Mouse (Mus musculus) frontal cortex, adult (tissue): ENCODE results near the gene Lipe.

Experiments
- ATAC-seq: cut with Nextera tagmentation; 2 replicates; pipeline ENCODE4 v1.9.2; 2017; ENCODE audit warnings: mild to moderate bottlenecking, moderate library complexity, mixed read lengths; ENCODE audit not compliant: low TSS enrichment

Gene Lipe

DNA sequence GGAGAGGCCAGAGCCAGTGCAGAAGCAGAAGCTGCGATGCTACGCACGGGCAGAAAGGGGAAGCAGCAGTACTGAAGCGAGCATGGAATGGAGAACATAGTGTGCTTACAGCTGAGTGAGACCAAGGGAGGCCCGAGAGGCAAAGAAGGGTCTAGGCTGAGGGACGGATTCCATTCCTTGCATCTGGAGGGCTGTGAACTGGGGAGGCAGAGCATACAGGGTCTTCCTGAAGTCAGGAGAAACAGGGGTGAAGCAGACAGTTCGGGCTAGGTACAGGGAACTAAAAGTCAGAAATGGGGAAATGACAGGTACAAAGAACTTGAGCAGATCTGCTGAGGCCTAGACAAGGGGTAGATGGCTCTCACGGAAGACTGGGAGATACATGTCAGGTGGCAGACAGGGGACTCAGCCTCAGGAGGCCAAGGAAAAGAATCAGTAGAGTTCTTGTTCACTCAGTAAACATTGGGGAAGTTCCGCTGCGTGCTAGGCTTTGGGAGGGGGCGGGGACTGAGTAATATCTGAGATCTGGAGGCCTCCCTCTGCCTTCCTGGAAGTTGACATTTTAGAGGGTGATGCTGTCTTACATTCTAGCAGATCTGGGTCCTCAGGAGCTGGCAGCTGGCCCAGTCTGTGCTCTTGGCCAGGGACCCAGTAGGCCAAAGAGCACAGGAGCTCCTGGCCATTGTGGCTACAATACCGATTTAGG lies 12.5 kb downstream of the Lipe start:
- ATAC-seq = no peak

DNA sequence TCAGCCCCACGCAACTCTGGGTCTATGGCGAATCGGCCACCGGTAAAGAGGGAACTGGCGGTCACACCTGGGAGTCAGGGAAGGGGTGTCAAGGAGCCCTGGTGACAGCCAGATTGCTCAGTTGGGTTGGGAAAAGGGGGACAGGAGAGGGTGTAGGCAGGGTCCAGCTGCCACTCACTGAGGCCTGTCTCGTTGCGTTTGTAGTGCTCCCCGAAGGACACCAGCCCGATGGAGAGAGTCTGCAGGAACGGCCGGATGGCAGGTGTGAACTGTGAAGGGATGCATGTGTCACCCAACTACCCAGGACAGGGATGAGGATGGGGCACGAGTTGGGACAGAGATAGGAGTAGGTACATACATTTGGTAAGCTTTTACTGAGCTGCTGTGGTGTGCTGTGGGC lies 13.3 kb downstream of the Lipe start:
- ATAC-seq = no peak

DNA sequence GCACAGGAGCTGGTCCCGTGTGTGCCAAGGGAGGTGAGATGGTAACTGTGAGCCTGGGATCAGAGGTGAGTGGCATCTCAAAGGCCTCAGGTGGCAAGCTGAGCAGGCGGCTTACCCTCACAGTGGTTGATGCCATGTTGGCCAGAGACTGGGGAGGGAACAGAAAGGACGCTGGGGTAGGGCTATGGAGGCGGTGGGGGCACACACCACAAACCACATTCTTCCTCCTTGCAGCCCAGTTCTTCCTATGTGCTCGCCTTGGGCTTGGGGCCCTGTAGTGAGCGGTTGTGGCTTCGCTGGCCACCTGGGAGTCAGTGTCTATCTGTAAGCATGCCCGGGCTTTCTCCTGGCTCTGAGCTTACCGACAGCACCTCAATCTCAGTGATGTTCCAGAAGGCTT lies 13.7 kb downstream of the Lipe start:
- no peak for ATAC-seq

DNA sequence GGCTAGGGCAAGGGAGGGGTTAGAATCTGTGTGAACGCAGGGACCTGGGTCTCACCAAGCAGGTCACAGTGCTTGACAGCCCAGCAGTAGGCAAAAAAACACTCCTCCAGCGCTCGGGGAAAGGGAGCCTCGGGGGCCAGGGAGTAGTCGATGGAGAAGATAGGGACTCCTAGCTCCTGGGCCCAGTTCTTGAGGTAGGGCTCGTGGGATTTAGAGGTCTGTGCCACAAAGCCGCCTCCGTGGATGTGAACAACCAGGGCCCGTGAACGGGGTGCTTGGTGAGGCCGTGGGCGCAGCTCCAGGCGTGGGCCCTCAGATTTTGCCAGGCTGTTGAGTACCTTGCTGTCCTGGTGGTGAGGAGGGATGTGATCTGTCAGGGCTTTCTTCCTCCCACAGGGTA lies 14.2 kb downstream of the Lipe start:
- no peak for ATAC-seq

DNA sequence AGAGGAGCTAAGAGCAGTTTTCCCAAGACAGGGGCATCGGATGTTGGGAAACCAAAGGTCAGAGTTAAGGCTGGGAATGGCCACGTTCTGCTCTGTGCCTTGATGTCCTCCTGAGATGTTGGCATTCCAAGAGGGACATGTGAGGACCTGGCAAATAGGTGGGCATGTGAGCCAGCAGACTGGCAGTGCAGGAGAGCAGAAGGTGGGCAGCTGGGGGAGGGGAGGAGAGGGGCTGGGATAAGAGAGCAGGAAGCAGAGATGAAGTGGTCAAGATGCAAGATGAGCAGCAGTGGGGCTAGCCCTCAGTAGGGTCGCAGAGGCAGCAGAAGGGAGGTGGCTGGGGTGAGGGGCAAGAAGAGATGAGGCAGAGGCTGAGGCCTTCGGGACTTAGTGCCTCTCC lies 14.6 kb downstream of the Lipe start:
- no peak for ATAC-seq

DNA sequence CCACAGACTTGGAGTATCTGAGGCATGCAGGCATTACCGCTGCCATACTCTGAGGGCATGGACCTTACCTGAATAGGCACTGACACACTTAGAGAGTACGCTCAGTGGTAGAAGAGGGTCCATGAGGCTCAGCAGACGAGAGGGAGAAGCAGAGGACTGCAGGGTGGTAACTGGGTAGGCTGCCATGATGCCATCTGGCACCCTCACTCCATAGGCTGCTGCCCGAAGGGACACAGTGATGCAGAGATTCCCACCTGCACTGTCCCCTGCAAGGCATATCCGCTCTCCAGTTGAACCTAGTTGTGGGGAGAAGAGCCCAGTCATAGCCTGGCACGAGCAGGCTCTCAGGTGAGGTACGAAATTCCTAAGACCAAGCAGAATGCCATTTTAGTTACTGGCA lies 15.1 kb downstream of the Lipe start:
- ATAC-seq = no peak

DNA sequence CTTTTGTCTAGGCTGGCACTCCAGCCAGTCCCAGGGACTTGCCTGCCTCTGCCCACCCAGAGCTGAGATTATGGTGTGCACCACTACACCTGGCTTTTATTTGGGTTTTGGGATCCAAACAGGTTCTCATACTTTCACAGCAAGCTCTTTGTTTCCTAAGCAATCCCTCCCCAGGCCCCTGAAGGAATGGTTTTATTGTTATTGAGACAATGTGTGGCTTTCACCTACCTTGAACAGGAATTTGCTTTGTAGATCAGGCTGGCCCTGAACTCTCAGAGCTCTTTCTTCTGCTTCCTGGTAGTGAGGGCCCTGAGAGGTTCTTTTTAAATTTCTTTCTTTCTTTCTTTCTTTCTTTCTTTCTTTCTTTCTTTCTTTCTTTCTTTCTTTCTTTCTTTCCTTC lies 16.0 kb downstream of the Lipe start:
- ATAC-seq = no peak

DNA sequence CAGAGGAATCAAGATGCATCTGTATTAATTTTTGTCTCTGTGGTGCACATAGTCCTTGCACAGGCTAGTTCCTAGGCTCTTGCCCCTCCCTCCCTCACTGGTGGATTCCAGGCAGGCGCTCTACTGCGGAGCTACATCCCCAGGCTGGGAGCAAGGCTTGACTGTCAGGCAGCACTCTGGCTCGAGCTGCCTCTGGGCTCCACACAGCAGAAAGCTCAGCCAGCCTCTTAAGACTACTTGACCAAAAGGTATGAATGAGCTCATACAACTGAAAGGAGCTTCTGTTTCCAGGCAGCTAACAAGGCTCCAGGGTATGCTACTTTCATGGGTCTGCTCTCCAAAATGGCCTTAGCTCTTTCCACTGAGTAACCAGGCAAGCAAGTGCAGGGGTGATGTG lies 17.2 kb downstream of the Lipe start:
- no peak for ATAC-seq

DNA sequence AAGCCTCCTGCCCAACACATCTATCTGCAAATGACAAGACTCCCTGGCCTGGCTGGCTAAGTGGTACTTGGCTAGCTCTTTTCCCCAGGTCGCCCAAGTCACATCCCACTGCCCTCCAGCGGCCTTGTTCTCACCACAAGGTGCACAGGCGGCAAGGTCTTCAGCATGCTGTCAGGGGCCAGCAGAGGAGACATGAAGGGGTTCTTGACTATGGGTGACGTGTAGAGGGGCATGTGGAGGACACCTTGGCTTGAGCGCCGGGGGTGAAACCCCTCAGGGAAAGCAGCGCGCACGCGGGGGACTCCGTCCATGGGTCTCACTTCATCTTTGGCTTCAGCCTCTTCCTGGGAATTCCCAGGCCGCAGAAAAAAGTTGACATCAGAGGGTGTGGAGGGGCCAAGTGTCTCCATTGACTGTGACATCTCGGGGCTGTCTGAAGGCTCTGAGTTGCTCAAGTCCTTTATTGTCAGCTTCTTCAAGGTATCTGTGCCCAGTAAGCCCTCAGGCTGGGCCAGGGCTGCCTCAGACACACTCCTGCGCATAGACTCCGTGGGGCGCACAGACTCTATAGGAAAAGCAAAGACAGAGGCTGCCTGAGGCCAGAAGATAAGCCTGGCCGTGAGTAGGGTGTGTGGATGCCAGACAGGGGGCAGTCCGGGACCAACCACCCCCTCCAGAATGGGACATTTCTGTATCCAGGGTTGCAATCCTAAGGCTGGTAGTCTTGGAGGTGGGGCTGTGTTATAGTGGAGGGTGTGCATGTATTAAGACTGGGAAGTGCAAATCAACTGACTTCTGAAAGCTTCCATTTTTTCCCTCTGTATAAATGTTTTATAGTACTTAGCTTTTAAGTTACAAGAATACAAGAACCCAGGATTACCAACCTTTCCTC lies 17.9 kb downstream of the Lipe start:
- no peak for ATAC-seq

DNA sequence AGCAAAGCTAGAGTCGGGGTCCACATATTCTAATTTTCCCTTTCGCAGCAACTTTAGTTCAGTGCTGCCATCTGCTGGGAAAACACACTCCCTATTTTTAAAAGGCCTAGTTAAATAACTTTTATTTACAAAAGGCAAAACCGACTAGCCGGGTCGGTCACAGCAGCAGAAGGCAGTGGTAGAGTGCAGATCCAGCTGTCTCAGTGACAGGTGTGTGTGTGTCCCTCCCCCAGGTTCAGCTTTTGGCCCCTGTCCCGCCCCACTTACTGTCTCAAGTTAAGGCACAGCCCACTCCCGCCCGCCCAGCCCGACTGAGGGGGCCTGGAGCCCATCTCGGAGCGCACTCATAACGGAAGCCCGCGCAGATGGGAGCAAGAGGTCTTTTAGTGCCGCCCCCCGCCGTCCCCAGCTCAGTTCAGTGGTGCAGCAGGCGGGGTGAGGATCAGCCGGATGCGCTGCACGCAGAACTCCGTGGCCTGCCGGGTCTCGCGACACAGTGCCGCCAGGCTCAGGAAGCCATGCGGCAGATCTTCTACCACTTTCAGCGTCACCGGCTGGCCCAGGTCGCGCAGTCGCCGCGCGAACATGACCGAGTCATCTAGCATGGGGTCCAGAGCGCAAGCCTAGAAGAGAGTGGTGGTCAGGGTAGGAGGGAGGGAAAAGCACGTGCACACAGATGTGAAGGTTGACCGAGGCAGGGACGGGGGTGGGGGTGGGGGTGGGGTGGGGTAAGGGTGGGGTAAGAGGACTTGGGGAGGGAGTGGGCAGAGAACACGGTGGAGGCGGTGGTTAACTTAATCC lies 18.8 kb downstream of the Lipe start:
- no peak for ATAC-seq

DNA sequence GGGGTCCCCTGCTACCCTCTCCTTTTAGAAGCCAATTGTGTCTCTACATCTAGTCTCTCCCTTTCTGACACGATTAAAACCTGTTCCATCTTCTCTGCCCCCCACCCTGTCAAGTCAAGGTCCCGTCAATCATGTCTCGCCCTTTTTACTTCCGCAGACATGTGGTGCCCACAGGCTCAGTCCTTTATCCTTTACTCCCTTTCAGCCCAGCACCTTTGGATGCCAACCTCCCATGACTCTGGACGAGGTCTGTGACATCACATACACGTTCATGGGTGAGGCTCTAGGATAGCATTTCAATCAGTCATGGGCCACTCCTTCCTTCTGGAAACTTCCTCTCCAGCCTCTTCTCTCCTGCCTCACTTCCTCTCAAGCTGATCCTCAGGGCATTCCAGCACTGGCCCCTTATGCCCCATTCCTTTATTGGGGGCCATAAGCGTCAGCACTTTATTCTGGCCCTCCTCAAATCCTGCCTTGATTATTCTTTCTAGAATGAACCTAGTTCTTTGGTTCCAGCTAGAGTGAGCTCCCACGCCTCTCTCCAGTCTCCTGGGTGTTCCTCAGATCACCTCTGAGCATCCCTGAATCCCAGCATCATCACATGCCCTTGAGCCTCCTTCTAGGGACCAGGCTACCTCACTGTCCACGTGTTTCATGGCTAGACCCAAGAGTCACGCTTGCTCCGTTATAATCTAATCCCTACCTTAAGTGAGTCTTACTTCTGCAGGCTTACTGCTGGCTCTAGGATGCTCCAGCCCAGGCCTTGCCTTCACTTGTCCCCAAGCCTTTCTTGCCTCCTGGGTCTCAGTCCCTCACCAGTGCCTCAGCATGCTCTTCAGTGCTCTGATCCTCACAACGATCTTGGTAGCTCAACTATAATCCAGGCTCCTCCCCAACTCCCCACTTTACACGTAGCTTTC lies 20.1 kb downstream of the Lipe start:
- no peak for ATAC-seq

DNA sequence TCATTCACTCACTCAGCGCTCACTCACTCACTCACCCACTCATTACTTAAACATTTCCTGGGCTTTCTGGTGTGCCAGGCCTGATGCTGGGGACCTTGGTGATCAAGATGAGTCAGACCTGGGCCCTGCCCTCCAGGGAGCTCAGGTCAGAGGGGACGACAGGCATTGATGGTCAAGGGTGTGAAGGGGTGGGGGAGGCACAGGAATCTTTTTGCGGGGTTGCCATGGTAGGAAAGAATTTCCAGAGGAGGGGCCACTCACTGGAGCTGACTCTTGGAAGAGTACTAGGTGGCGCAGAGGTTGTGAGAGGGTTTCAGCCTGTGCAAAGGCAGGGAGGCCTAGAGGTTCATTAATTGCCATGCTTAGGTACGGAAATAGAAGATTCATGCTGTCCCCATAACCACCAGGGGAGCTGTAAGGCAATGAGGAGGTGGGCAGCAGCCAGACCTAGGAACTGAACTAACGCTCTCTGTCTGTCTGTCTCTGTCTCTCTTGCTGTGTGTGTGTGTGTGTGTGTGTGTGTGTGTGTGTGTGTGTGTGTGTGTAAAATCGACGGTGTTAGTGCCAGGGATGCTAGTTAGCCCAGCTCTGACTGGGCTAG lies 21.3 kb downstream of the Lipe start:
- ATAC-seq = peak; percentile 18; the same call in 1 of the 2 replicates

DNA sequence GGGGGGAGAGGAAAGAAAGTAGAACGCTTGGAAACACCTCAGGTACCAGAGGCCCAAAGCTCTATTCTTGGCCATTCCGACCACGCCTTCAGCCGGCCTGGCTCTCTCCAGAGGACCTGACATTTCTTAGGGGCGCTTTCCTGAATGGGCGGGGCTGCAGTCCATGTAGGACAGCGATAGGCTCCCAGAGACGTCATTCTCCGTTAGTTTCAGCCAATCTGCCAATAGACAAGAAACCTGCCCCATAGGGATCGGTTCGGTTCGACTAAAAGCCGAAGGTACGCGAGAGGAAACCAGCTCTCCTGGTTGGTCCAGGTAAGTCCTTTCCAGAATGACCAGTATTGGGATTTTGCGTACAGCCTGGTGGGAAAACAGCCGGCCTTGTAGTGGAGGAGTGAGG lies 22.0 kb downstream of the Lipe start:
- peak; percentile 88 for ATAC-seq

DNA sequence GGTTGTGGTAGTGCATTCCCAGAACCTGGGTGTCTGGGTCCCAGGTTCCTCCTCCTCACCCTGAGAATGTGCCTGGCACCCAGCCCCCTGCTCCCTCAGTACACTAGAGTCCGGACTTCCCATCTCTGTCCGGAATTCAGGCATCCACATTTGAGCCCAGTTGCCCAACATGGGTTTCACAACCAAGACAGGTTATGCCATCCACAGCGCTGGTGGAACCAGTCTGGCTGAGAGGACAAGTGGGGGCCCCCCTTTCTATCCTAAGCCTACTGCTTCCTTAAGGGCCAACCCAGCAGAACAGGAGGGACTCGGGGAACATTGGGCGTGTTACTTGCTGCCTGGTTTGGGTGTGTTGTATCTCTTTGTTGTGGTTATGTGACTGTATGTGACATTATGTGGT lies 26.1 kb downstream of the Lipe start:
- no peak for ATAC-seq

DNA sequence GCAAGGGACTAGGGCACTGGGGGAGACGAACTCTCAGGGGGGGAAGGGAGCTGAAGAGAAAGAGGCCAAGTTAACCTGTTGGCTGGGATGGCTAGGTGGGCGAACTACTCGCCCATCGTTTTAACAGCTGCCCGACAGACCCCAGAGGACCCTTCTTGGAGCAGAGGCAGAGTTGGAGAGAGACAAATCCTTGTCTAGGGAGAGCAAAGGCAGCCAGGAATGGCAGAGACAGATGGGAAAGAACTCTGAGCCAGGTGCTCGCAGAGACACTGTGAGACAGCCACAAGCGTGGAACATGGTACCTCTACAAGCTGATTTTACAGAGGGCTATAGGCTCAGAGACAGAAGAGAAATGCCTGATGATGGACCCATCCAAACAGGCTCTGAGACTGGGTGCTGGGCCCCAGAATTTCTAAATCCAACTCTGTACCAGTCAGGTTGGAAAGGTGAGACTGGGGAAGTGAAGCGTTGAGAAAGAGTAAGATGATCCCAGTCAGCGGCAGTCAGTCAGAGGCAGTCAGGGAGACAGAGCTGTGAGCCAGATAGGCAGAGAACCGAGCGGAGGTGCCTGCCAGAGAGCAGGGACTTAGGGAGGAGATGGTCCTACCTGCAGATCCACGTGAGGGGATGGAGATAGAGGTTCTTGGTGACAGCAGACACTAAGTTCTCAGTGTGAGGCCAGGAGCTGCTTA lies 29.3 kb downstream of the Lipe start, which contains the start of gene Cnfn:
Gene Cnfn (minus strand): TSS at position 667 of the 692 bp plus-strand sequence.
- ATAC-seq = 0 out of 2 replicates have a peak, but pooled peaks have one; percentile 28

DNA sequence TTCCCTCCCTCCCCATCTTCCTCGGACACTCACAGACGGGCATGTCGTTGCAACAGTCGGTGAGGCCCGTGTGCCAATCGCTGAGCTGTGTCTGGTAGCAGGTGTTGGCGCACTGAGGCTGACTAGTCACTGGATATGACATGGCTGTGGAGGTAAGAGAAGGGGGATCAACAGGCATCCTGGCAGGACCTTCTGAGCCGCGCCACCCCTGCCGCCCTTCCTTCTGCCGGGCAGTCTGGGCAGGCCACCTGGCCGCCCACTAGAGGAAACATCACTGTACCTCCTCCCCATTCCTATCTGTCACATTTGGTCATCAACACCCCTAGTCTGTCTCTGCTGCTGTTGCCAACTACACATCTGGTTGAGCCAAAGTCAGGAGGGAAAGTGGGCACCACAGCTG lies 30.2 kb downstream of the Lipe start:
- no peak for ATAC-seq

DNA sequence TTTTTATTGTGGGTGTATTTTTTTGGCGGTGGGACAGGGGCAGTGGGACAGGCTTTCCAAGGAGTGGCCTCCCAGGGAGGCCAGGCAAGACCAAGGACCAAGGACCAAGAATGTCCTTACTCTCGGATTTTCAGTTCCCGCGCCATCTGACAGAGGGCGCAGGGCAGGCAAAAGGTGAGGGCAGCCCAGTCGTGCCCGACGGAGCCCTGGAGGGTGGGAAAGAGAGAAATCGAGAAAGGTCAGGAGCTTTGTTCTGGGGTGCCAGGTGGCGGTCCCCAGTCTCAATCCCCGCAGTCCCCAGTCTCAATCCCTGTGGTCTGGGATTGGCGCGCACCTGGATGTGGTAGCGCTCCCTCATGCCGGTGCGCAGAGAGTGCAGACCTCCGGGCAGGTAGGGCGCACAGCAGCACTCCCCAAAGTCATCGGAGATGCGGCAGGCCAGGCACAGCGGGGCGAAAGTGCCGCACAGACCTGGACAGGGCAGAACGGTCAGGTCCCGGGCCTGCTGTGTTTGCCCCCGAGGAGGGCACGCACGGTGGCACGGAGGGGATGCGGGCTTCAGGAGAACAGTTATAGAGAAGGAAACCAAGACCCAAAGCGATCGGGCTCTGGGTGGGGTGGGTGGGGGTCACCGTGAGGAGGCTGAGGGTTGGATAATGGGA lies 30.7 kb downstream of the Lipe start:
- ATAC-seq = no peak

DNA sequence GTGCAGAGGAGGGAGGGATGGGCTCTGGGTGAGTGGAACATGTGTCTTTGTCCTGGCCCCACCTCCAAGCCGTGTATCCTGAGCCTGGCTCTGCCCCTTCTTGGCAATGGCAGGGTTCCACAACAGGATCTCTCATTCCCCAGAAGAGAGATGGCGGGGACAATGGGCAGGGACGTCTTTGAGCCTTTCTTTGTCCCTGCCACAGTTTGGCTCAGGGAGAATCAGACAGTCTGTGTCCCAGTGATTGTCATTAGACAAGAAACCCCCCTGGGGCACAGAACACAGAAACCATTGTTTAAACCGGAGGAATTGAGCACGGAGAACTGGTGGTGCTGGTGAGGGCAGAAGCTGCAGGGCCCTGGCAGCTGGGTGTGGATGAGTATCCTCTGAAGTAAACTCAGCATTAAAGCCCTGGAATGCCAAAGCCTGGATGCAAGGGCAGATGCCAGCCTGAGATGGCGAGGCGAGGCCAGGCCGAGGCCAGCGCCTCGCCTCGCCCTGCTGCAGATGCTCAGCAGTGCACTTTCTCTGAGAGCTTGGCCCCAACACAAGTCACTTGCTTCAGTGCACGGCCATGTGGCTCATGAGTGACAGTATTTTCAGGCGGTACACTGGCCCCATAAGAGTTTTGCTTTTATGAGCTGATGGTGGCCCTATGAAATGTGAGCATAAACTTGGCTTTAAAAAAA lies 32.4 kb downstream of the Lipe start:
- 0 out of 2 replicates have a peak, but pooled peaks have one; percentile 20 for ATAC-seq

DNA sequence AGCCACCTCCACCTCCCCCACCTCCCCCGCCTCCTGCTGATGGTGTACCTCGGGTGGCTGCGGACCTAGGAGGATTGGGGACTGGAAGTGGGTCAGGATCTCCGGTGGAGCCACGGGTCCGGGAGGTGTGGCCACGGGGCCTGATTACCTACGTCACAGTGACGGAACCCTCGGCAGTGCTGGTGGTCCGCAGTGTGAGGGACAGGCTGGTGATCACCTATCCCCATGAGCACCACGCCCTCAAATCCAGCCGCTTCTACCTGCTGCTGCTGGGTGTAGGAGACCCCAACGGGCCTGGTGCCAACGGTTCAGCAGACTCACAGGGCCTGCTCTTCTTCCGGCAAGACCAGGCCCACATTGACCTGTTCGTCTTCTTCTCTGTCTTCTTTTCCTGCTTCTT lies 34.9 kb downstream of the Lipe start:
- ATAC-seq = no peak
